Comparison of ENCODE assay signal across 9 mouse cellular contexts in the genomic region with DNA sequence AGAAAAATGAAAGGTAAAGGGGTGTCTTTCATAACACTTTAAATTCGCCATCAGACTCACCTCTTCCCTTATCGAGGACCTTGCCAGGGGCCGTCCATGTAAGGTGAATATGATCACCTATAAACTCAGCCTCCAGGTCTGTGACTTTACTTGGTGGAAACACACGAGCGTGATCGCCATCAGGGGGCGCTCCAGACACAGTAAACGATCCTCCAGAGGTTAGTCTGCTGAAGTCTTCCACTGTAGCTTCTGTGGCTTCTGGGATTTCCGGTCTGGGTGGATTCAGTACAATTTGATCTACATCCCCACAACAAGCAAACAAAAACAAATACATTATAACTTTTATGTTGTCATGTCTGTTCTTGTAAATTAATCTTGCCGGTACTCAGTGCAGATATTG. TPM values are rescaled to one million over a fixed set of nuclear protein-coding genes. Genes with fewer than 3 reads are reported as not detected.
DNase-seq lines count a peak whose midpoint lies in the region; ATAC-seq and TF ChIP-seq lines count a peak whose summit lies in the region.
"Had no signal": no experiment of that assay in that cellular context is flagged by ENCODE, and none has a peak within 500 bp of the region (broad histone marks: within the 10 kb centered on the region; RNA-seq: fewer than 3 reads in every experiment).

No protein-coding gene starts in this region.

- no peaks in the 10 kb centered on the region for H3K27me3 ChIP-seq in embryonic facial prominence, embryonic 14.5 days (replicated peaks; ENCODE audit: control insufficient read depth, insufficient read depth, low read length)
- H3K27me3 ChIP-seq in heart, embryonic 10.5 days (ENCODE audit: insufficient read depth, poor library complexity, severe bottlenecking): no peaks in the 10 kb centered on the region
- H3K27me3 ChIP-seq in kidney, postnatal 0 days (ENCODE audit: insufficient read depth, low read length): no peaks in the 10 kb centered on the region
- no peaks in the 10 kb centered on the region for H3K27me3 ChIP-seq in liver, embryonic 11.5 days (replicated peaks; ENCODE audit: control insufficient read depth, insufficient read depth, low read length)
- no peaks in the 10 kb centered on the region for H3K27me3 ChIP-seq in neural tube, embryonic 15.5 days (replicated peaks)

- H3K9ac ChIP-seq in embryonic facial prominence, embryonic 14.5 days (ENCODE audit: low read depth, low read length): no peak overlapping the region
- no peak overlapping the region for H3K9ac ChIP-seq in kidney, postnatal 0 days (ENCODE audit: low read depth, low read length)
- H3K9ac ChIP-seq in liver, embryonic 11.5 days (ENCODE audit: low read depth, low read length): no peak overlapping the region
- H3K9ac ChIP-seq in neural tube, embryonic 15.5 days (replicated peaks): no peak overlapping the region

- no peaks in the 10 kb centered on the region for H3K9me3 ChIP-seq in embryonic facial prominence, embryonic 14.5 days (ENCODE audit: control insufficient read depth, low read length)
- H3K9me3 ChIP-seq in heart, embryonic 10.5 days: no peaks in the 10 kb centered on the region
- H3K9me3 ChIP-seq in kidney, postnatal 0 days (replicated peaks; ENCODE audit: low read length): no peaks in the 10 kb centered on the region
- H3K9me3 ChIP-seq in liver, embryonic 11.5 days (ENCODE audit: control insufficient read depth, low read length): no peaks in the 10 kb centered on the region
- no peaks in the 10 kb centered on the region for H3K9me3 ChIP-seq in neural tube, embryonic 15.5 days (replicated peaks)

- ATAC-seq in embryonic facial prominence, embryonic 14.5 days (ENCODE audit: low read depth): peak; percentile 75; the same call in 1 of the 2 replicates
- ATAC-seq in kidney, postnatal 0 days (replicated peaks; ENCODE audit: low FRiP score, low read depth): peak; percentile 72
- ATAC-seq in liver, embryonic 11.5 days (replicated peaks; ENCODE audit: low FRiP score): peak; percentile 70
- peak; percentile 65; the same call in 1 of the 2 replicates for ATAC-seq in neural tube, embryonic 15.5 days (ENCODE audit: low FRiP score)

- H3K4me1 ChIP-seq in bone marrow, adult 2 months (ENCODE audit: control insufficient read depth, insufficient read depth, low read length): no peaks in the 10 kb centered on the region
- no peaks in the 10 kb centered on the region for H3K4me1 ChIP-seq in embryonic facial prominence, embryonic 14.5 days (ENCODE audit: control insufficient read depth, insufficient read depth, low read length)
- no peaks in the 10 kb centered on the region for H3K4me1 ChIP-seq in heart, embryonic 10.5 days
- no peaks in the 10 kb centered on the region for H3K4me1 ChIP-seq in kidney, postnatal 0 days (replicated peaks; ENCODE audit: insufficient read depth, low read length)
- no peaks in the 10 kb centered on the region for H3K4me1 ChIP-seq in liver, embryonic 11.5 days (replicated peaks; ENCODE audit: control insufficient read depth, insufficient read depth, low read length)
- no peaks in the 10 kb centered on the region for H3K4me1 ChIP-seq in neural tube, embryonic 15.5 days

- no peak overlapping the region for H3K4me2 ChIP-seq in embryonic facial prominence, embryonic 14.5 days (ENCODE audit: low read depth, low read length)
- no peak overlapping the region for H3K4me2 ChIP-seq in kidney, postnatal 0 days (ENCODE audit: low read length)
- no peak overlapping the region for H3K4me2 ChIP-seq in liver, embryonic 11.5 days
- no peak overlapping the region for H3K4me2 ChIP-seq in neural tube, embryonic 15.5 days

- 11% methylated on average over 10 of the region's 10 CpGs for WGBS in bone marrow, adult 2 months
- WGBS in embryonic facial prominence, embryonic 14.5 days: 13% methylated on average over 10 of the region's 10 CpGs
- 18% methylated on average over 10 of the region's 10 CpGs for WGBS in heart, embryonic 10.5 days
- WGBS in kidney, postnatal 0 days: 10% methylated on average over 10 of the region's 10 CpGs
- WGBS in liver, embryonic 11.5 days: 13% methylated on average over 10 of the region's 10 CpGs
- 17% methylated on average over 10 of the region's 10 CpGs for WGBS in neural tube, embryonic 15.5 days

- H3K27ac ChIP-seq in bone marrow, adult 2 months (ENCODE audit: control insufficient read depth, insufficient read depth, low read depth, low read length, poor library complexity): no peak overlapping the region
- no peak overlapping the region for H3K27ac ChIP-seq in embryonic facial prominence, embryonic 14.5 days (replicated peaks; ENCODE audit: low read depth, low read length)
- no peak overlapping the region for H3K27ac ChIP-seq in heart, embryonic 10.5 days
- no peak overlapping the region for H3K27ac ChIP-seq in kidney, postnatal 0 days
- H3K27ac ChIP-seq in liver, embryonic 11.5 days (ENCODE audit: low read depth, low read length): no peak overlapping the region
- no peak overlapping the region for H3K27ac ChIP-seq in neural tube, embryonic 15.5 days (replicated peaks)

- no peaks in the 10 kb centered on the region for H3K36me3 ChIP-seq in embryonic facial prominence, embryonic 14.5 days (ENCODE audit: control insufficient read depth, insufficient read depth, low read length)
- no peaks in the 10 kb centered on the region for H3K36me3 ChIP-seq in heart, embryonic 10.5 days
- no peaks in the 10 kb centered on the region for H3K36me3 ChIP-seq in kidney, postnatal 0 days (ENCODE audit: insufficient read depth, low read length)
- no peaks in the 10 kb centered on the region for H3K36me3 ChIP-seq in liver, embryonic 11.5 days (ENCODE audit: control insufficient read depth, insufficient read depth, low read length)
- no peaks in the 10 kb centered on the region for H3K36me3 ChIP-seq in neural tube, embryonic 15.5 days

- TF ChIP-seq CTCF in bone marrow, adult 2 months (IDR thresholded peaks at IDR 0.05; ENCODE audit: control insufficient read depth, insufficient read depth, low read length): peak; percentile 51; the same call in 1 of the 2 replicates
- peak; percentile 90 for TF ChIP-seq CTCF in kidney, postnatal 0 days (IDR thresholded peaks at IDR 0.05; ENCODE audit: low read depth)

- H3K4me3 ChIP-seq in bone marrow, adult 2 months (replicated peaks; ENCODE audit: control insufficient read depth, low read depth, low read length): no peak overlapping the region
- H3K4me3 ChIP-seq in embryonic facial prominence, embryonic 14.5 days (ENCODE audit: low read depth, low read length): no peak overlapping the region
- no peak overlapping the region for H3K4me3 ChIP-seq in heart, embryonic 10.5 days
- H3K4me3 ChIP-seq in kidney, postnatal 0 days (replicated peaks; ENCODE audit: low read depth, low read length): no peak overlapping the region
- H3K4me3 ChIP-seq in liver, embryonic 11.5 days (ENCODE audit: low read depth, low read length): no peak overlapping the region
- no peak overlapping the region for H3K4me3 ChIP-seq in neural tube, embryonic 15.5 days (replicated peaks)

- TF ChIP-seq POLR2A in bone marrow, adult 2 months (IDR thresholded peaks at IDR 0.05; ENCODE audit: borderline replicate concordance, control insufficient read depth, low read depth, low read length): no peak

- DNase-seq in CD8-positive naive resting alpha-beta T cell, adult 2 months (ENCODE audit: low read depth in 2 of 2, low spot score in 2 of 2): peak; percentile 5 to 31
- peak; percentile 88 for DNase-seq in embryonic facial prominence, embryonic 14.5 days (ENCODE audit: low spot score)
- peak; percentile 88 for DNase-seq in heart, embryonic 10.5 days (ENCODE audit: low spot score)
- DNase-seq in kidney, postnatal 0 days (ENCODE audit: low spot score): peak; percentile 89
- DNase-seq in liver, embryonic 11.5 days (ENCODE audit: low spot score): peak; percentile 65
- DNase-seq in testis, postnatal 10 days (ENCODE audit: low spot score): peak; percentile 92

RNA-seq across cellular contexts. Expression of gene Clca3a2, which starts 5.9 kb away (rescaled TPM):
- not detected in 2 replicates for polyA plus RNA-seq in bone marrow, adult 2 months (2011; ENCODE audit: insufficient read depth, insufficient read length, low replicate concordance, missing spikeins)
- polyA plus RNA-seq in embryonic facial prominence, embryonic 14.5 days (2014; fragmentation: Nextera tagmentation; extraction: Ambion mirVana): 0.51 and 1.4 TPM in 2 replicates
- 0.74 and 0.85 TPM in 2 replicates for polyA plus RNA-seq in heart, embryonic 10.5 days (2016; fragmentation: Nextera tagmentation; extraction: Ambion mirVana)
- 0.32 and 0.46 TPM in 2 replicates for polyA plus RNA-seq in kidney, postnatal 0 days (2015; fragmentation: Nextera tagmentation; extraction: Ambion mirVana)
- 0.18 TPM in 1 of 2 replicates, not detected in the other for polyA plus RNA-seq in liver, embryonic 11.5 days (2014; fragmentation: Nextera tagmentation; extraction: Ambion mirVana)
- polyA plus RNA-seq in neural tube, embryonic 15.5 days (2015; fragmentation: Nextera tagmentation; extraction: Ambion mirVana): 0.13 and 1.00 TPM in 2 replicates

RNA-seq across cellular contexts. Expression of gene Clca3b, which starts 24.0 kb away (rescaled TPM):
- not detected in 2 replicates for polyA plus RNA-seq in bone marrow, adult 2 months (2011; ENCODE audit: insufficient read depth, insufficient read length, low replicate concordance, missing spikeins)
- 0.20 and 0.28 TPM in 2 replicates for polyA plus RNA-seq in embryonic facial prominence, embryonic 14.5 days (2014; fragmentation: Nextera tagmentation; extraction: Ambion mirVana)
- polyA plus RNA-seq in heart, embryonic 10.5 days (2016; fragmentation: Nextera tagmentation; extraction: Ambion mirVana): not detected in 2 replicates
- 0.06 and 0.08 TPM in 2 replicates for polyA plus RNA-seq in kidney, postnatal 0 days (2015; fragmentation: Nextera tagmentation; extraction: Ambion mirVana)
- polyA plus RNA-seq in liver, embryonic 11.5 days (2014; fragmentation: Nextera tagmentation; extraction: Ambion mirVana): not detected in 2 replicates
- 0.31 TPM in 1 of 2 replicates, not detected in the other for polyA plus RNA-seq in neural tube, embryonic 15.5 days (2015; fragmentation: Nextera tagmentation; extraction: Ambion mirVana)
- polyA plus RNA-seq: gonadal fat pad, adult 2 months had no signal

Comparison
In these comparisons a context has a peak if more than half of its experiments do, and no peak if none do; other contexts are left out.
1. DNase-seq: peak in every context shown above with its lines; median percentile 92 in testis, postnatal 10 days; 89 in kidney, postnatal 0 days; 88 in embryonic facial prominence, embryonic 14.5 days; 88 in heart, embryonic 10.5 days; 65 in liver, embryonic 11.5 days; 18 in CD8-positive naive resting alpha-beta T cell, adult 2 months.